Mouse (Mus musculus) brain, adult 2 months (tissue): ENCODE measurements around the gene Selenoo.

Experiments used
- DNase-seq: peaks from one replicate; pipeline ENCODE4 v3.0.0; 2011; ENCODE audit warnings: low read depth, low spot score

The Selenoo gene

DNA sequence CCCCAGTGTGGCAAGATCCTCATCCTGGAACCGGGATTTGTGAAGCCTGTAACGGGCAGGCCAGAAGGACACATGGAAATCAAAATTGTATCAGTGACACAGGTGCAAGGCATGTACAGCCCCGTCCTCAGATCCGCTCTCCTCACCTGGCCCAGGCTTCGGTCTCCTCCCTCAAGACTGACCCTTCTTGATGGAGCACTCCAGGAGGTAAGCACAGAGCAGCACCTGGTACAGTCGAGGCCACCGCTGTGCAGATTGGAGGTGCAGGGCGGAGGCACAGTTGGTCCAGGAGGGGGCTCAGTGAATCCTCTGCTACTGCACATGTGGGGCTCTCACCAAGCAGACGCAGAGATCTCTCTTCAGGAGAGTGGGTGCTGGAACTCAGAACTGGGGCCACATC is 36.5 kb downstream of the Selenoo start:
- no peak for DNase-seq

DNA sequence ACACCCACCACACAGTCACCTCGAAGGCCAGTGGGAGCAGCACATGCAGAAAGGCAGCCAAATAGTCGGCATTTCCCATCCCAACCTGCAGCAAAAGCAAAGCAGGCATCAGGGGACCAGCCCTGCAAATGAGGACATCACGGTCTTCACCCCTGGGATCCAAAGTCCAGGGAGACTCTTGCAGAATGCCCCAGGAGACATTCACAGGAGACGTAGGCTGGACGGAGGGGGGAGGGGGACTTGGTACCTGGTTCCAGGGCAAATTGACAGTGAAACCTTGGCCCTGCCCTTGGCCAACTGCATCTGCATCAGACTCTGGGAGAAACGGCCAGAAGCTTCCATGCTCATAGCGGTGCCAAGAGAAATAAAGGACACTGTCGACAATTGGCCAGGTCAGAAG is 37.7 kb downstream of the Selenoo start:
- DNase-seq = no peak

DNA sequence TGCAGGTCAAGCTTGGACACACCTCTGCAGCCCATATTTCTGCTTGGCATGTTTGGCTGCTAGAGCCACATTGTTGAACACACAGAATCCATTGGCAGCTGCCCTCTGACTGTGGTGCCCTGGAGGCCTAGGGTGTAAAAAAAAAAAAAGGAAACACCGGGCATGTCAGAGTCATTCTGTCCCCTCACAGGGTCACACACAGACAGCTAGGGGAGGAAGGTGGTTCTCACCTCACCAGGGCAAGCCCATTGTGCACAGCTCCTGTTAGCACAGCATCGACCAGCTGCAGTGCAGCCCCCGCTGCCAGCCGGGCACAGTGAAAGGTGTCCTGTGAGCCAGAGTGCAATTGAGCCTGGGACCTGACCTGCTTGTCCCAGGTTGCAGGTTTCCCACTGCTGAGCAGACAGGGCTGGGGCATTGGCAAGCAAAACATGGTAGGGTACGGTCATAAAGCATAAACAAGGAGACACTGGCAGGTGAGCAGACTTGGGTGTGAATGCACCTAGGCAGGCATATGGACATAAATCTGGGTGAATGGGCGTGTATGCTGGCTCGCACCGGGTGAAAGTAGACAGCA is 38.6 kb downstream of the Selenoo start:
- DNase-seq = no peak

- DNase-seq = peak; percentile 94
Observed at GRCm38 (mm10) chr15:89128382-89129350, 39.8 kb downstream of the Selenoo start, which contains the start of gene Hdac10. Gene Hdac10 (minus strand): TSS chr15:89128700.

- DNase-seq = no peak
Observed at GRCm38 (mm10) chr15:89130245-89130644, 41.4 kb downstream of the Selenoo start.

GRCm38 (mm10) chr15:89131316-89131715 is 42.4 kb downstream of the Selenoo start:
- DNase-seq = no peak

- no peak for DNase-seq
Observed at GRCm38 (mm10) chr15:89136461-89137155, 47.7 kb downstream of the Selenoo start.

DNA sequence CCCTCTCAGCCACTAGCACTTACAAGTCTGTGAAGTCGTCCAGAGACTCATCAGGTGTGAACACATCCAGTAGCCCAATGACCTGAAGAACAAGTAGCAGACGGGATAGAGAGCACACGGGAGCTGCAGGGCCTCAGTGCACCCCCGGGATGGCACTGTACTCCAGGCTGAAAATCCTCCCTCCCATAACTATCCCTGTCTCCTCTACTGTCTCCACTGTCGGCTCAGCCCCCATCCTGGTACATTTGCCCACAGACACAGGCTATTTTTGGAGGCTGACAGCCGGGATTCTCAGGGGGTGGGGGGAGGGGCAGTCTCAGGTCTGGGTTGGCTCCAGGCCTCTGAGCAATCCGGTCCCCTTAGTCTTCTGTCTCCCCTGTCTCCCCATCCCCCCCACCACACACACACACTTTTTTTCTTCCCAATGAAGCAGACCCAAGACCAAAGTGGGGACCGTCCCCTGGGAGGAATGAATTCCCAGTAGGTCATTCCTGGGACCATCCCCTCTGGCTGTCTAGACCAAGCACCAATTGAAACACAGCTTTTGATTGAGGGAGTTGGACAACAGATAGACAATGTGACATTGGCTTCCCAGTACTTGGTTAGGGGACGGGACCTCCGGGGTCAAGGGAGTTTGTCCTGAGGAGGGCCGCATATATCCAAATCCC is 48.6 kb downstream of the Selenoo start:
- peak; percentile 82 for DNase-seq

DNA sequence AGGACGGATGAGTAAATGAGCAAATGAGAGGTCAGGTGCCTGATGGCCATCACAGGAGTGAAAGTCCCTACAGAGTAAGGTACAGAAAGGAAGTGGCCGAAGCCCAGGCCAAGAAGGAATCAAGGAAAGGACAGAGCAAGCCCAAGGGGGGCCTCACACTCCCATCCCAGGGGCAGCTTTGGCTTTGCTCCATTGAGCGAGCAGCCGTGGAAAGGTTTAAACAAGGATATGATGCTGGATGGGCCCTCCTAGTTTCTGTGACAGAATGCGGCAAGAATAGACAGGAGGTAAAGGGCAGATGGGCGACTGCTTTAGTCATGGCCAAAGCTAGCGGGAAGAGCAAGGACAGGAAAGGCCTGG is 49.1 kb downstream of the Selenoo start:
- peak; percentile 67 for DNase-seq

DNA sequence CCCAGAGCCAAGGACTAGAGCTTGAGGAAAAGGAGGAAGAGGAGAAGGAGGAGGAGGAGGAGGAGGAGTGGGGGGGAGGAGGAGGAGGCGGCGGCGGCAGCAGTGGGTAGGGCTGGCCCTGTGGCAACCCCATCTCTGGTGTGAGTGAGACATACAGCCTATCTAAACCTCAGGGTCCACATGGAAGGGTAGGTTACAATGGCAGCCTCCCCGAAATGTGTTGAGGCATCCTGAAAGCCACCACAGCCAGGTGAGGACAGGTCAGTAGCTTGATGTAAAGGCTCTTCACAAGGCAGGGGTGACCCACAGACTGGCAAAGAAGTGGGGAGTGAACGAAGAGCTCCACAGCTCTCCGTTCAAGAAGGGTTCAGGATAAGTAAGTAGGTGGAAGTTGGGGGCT is 49.6 kb downstream of the Selenoo start:
- no peak for DNase-seq

- peak; percentile 91 for DNase-seq
Observed at GRCm38 (mm10) chr15:89140048-89140658, 51.3 kb downstream of the Selenoo start.

GRCm38 (mm10) chr15:89140659-89141252 is 51.9 kb downstream of the Selenoo start, which contains the start of gene Mapk12:
Gene Mapk12 (minus strand): TSS chr15:89140703.
- peak; percentile 79 for DNase-seq

GRCm38 (mm10) chr15:89141443-89141842 is 52.6 kb downstream of the Selenoo start:
- DNase-seq = no peak

DNA sequence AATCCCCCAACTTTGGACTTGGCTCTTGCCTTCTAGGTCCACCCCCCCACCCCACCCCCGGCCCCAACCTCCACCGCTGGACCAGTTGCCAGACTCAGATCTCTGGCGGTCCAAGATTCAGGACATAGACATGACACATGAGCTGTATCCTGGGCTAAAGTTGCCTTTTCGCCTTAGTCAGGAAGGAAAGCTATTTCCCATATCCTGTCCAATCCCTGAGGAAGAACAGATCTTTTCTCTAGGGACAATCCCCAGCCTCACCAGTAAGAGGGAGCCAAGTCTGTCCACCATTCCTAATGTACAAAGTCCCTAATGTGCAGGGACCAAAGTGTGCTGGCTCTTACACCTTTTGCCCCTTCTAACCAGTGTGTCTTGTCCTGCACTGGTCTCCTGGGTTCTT is 53.0 kb downstream of the Selenoo start:
- no peak for DNase-seq

- DNase-seq = no peak
Observed at GRCm38 (mm10) chr15:89143134-89143533, 54.2 kb downstream of the Selenoo start.

DNA sequence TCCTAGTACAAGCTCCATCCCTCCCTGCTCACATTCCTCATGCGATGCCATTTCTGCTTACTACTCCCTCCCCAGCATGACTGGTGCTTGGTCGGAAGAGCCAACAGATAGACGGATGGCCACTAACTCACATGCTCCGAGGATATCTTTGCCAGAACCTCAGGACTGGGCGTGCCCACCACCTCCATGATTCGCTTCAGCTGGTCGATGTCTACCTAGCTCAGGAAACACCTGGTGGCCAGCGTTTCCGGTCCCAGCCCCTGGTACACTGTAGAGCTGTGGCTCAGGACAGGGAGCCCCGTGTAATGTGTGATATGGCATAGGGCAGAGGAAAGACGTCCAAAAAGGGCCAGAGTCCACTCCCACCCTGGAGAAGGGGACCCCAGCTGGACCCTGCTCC is 56.1 kb downstream of the Selenoo start:
- no peak for DNase-seq

- DNase-seq = no peak
Observed at GRCm38 (mm10) chr15:89145813-89146350, 57.0 kb downstream of the Selenoo start.

DNA sequence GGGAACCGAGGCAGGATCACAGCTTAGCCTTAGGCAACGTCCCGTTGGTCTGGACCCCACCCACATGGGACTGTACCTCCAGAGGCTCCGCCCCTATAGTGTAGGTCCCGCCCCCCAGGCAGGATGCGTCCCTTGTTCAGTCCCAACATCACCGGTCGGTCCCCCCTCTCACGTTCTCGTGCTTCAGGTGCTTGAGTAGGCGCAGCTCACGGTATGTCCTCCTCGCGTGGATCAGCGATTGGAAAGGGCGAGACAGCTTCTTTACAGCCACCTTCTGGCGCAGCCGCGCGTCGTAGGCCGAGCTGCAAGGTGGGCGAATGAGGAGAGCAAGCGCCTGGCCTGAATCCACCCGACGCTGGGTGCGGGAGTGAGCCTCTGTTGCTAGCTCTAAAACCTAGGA is 57.7 kb downstream of the Selenoo start:
- peak; percentile 88 for DNase-seq

GRCm38 (mm10) chr15:89147024-89147423 is 58.1 kb downstream of the Selenoo start:
- DNase-seq = peak; percentile 76

GRCm38 (mm10) chr15:89147456-89147855 is 58.6 kb downstream of the Selenoo start:
- DNase-seq = no peak

- DNase-seq = no peak
Observed at GRCm38 (mm10) chr15:89147895-89148294, 59.0 kb downstream of the Selenoo start.
